Mouse (Mus musculus) megakaryocyte, embryonic 14.5 days (primary cell): ENCODE measurements around the gene Arhgap18.

Experiments
- FLI1 ChIP-seq: IDR thresholded peaks from 2 replicates; pipeline ENCODE4 v1.6.1; 2012; ENCODE audit warnings: low read length, inconsistent platforms, mixed read lengths
- GATA1 ChIP-seq: IDR thresholded peaks from 3 replicates; pipeline ENCODE4 v1.6.1; 2012; ENCODE audit warnings: mixed read lengths, low read length, inconsistent platforms, borderline replicate concordance

GRCm38 (mm10) chr10:26832068-26832467, 78.8 kb downstream of the Arhgap18 start:
- TF ChIP-seq GATA1 (no peak), FLI1 (no peak)
